Mouse (Mus musculus) hindbrain, embryonic 15.5 days (tissue): ENCODE measurements around the gene Ankrd23. TPM values are rescaled to one million over a fixed set of nuclear protein-coding genes. Genes with fewer than 3 reads are reported as not detected.
"Not testable (repeated sequence)": the region's sequence is repeated elsewhere in the genome, so short reads cannot be mapped to it uniquely, and the experiment has no call there.

Experiments used
- ATAC-seq: fragments of 200-750 bp; cut with Nextera tagmentation; 2 replicates; pipeline ENCODE4 v1.8.0; 2017; ENCODE audit warnings: low read depth, moderate number of reproducible peaks, moderate TSS enrichment; ENCODE audit not compliant: low FRiP score
- H3K27ac ChIP-seq: fragments of 300-500 bp; sonication (generic); replicated peaks from 2 replicates; pipeline ENCODE4 v1.5.1; 2015; ENCODE audit warnings: mild to moderate bottlenecking, inconsistent platforms
- H3K27me3 ChIP-seq: fragments of 300-500 bp; sonication (generic); 2 replicates; pipeline ENCODE4 v1.6.1; 2015; ENCODE audit warnings: control low read depth, inconsistent platforms
- H3K36me3 ChIP-seq: fragments of 300-500 bp; sonication (generic); 2 replicates; pipeline ENCODE4 v1.6.1; 2015; ENCODE audit warnings: control low read depth, inconsistent platforms
- H3K4me1 ChIP-seq: fragments of 300-500 bp; sonication (generic); replicated peaks from 2 replicates; pipeline ENCODE4 v1.6.1; 2015; ENCODE audit warnings: control low read depth, inconsistent platforms
- H3K4me2 ChIP-seq: fragments of 300-500 bp; sonication (generic); 2 replicates; pipeline ENCODE4 v1.6.1; 2015; ENCODE audit warnings: moderate library complexity, mild to moderate bottlenecking, inconsistent platforms
- H3K4me3 ChIP-seq: fragments of 300-500 bp; sonication (generic); 2 replicates; pipeline ENCODE4 v1.5.1; 2015; ENCODE audit warnings: mild to moderate bottlenecking, inconsistent platforms
- H3K9ac ChIP-seq: fragments of 300-500 bp; sonication (generic); 2 replicates; pipeline ENCODE4 v1.6.1; 2015; ENCODE audit warnings: inconsistent platforms
- H3K9me3 ChIP-seq: fragments of 300-500 bp; sonication (generic); 2 replicates; pipeline ENCODE4 v1.6.1; 2016; ENCODE audit warnings: control low read depth, inconsistent platforms
- WGBS: fragments of 180-500 bp; shearing (Covaris S2); methylation state at CpG from one replicate; pipeline ENCODE4 v1.1.7; 2015; 5-methylcytosine and 5-hydroxymethylcytosine counted together
- polyA plus RNA-seq: library from polyadenylated mRNA; unstranded; fragments of >200 nt; fragmentation: Nextera tagmentation; extraction: Ambion mirVana; gene quantifications from 2 replicates; pipeline ENCODE4 v1.2.1, GENCODE M21; 2015

The Ankrd23 gene
- polyA plus RNA-seq, result 18.9 and 19.6 TPM in 2 replicates

GRCm38 (mm10) chr1:36536783-36537182 lies at the start of gene Ankrd23:
Ankrd23 (minus strand) TSS chr1:36536883.
- 97% methylated on average over 9 of the region's 9 CpGs for WGBS

GRCm38 (mm10) chr1:36586288-36586687 lies 49.6 kb upstream of the Ankrd23 start:
- ATAC-seq, result no peak
- no peak overlapping the region for H3K27ac ChIP-seq
- H3K9me3 ChIP-seq, result no peaks in the 10 kb centered on the region
- peaks cover 28% of the 10 kb centered on the region for H3K4me1 ChIP-seq
- H3K36me3 ChIP-seq, result no peaks in the 10 kb centered on the region
- no peak overlapping the region for H3K4me2 ChIP-seq
- 71% methylated on average over 4 of the region's 4 CpGs for WGBS
- no peaks in the 10 kb centered on the region for H3K27me3 ChIP-seq
- H3K4me3 ChIP-seq, result no peak overlapping the region
- H3K9ac ChIP-seq, result no peak overlapping the region

More at GRCm38 (mm10) chr1:36536783-36537182, at the start of gene Ankrd23:
- not testable (repeated sequence) for H3K4me1 ChIP-seq, H3K27me3 ChIP-seq, H3K4me3 ChIP-seq, H3K27ac ChIP-seq, ATAC-seq, H3K9ac ChIP-seq, H3K4me2 ChIP-seq, H3K9me3 ChIP-seq
- peaks cover 12% of the 10 kb centered on the region for H3K36me3 ChIP-seq

- H3K27ac ChIP-seq, result no peak overlapping the region
- no peak overlapping the region for H3K4me3 ChIP-seq
- no peak overlapping the region for H3K9ac ChIP-seq
- no peak overlapping the region for H3K4me2 ChIP-seq
- H3K4me1 ChIP-seq, result peaks cover 23% of the 10 kb centered on the region
- H3K27me3 ChIP-seq, result no peaks in the 10 kb centered on the region
- 88% methylated on average over 8 of the region's 8 CpGs for WGBS
- H3K36me3 ChIP-seq, result no peaks in the 10 kb centered on the region
- no peaks in the 10 kb centered on the region for H3K9me3 ChIP-seq
- ATAC-seq, result no peak
Observed at GRCm38 (mm10) chr1:36583408-36584116, 46.9 kb upstream of the Ankrd23 start.

GRCm38 (mm10) chr1:36582211-36582610 lies 45.5 kb upstream of the Ankrd23 start:
- no peak for ATAC-seq
- no peak overlapping the region for H3K4me3 ChIP-seq
- H3K4me2 ChIP-seq, result no peak overlapping the region
- peaks cover 18% of the 10 kb centered on the region for H3K4me1 ChIP-seq
- H3K27me3 ChIP-seq, result no peaks in the 10 kb centered on the region
- no peaks in the 10 kb centered on the region for H3K9me3 ChIP-seq
- H3K27ac ChIP-seq, result no peak overlapping the region
- 75% methylated on average over 8 of the region's 8 CpGs for WGBS
- no peak overlapping the region for H3K9ac ChIP-seq
- H3K36me3 ChIP-seq, result no peaks in the 10 kb centered on the region

- WGBS, result 44% methylated on average over 5 of the region's 5 CpGs
- Histone ChIP-seq H3K27me3 (no peaks in the 10 kb centered on the region), H3K4me2 (no peak overlapping the region), H3K4me3 (no peak overlapping the region), H3K4me1 (peaks cover 18% of the 10 kb centered on the region), H3K36me3 (no peaks in the 10 kb centered on the region), H3K27ac (peak overlapping the region; percentile 89), H3K9me3 (no peaks in the 10 kb centered on the region), H3K9ac (no peak overlapping the region)
- no peak for ATAC-seq
Observed at GRCm38 (mm10) chr1:36581260-36581659, 44.6 kb upstream of the Ankrd23 start.

- no peaks in the 10 kb centered on the region for H3K9me3 ChIP-seq
- peak overlapping the region; percentile 89 for H3K27ac ChIP-seq
- 3% methylated on average over 17 of the region's 17 CpGs for WGBS
- no peak overlapping the region for H3K4me3 ChIP-seq
- 0 out of 2 replicates have a peak overlapping the region, but pooled peaks have one; percentile 9 for H3K9ac ChIP-seq
- ATAC-seq, result peak; percentile 75
- peaks cover 18% of the 10 kb centered on the region for H3K4me1 ChIP-seq
- H3K36me3 ChIP-seq, result no peaks in the 10 kb centered on the region
- H3K4me2 ChIP-seq, result peak overlapping the region; percentile 39
- no peaks in the 10 kb centered on the region for H3K27me3 ChIP-seq
Observed at GRCm38 (mm10) chr1:36580384-36581207, 43.9 kb upstream of the Ankrd23 start.

- WGBS, result 23% methylated on average over 6 of the region's 6 CpGs
- H3K9me3 ChIP-seq, result no peaks in the 10 kb centered on the region
- H3K4me3 ChIP-seq, result no peak overlapping the region
- ATAC-seq, result peak; percentile 65
- peaks cover 18% of the 10 kb centered on the region for H3K4me1 ChIP-seq
- no peaks in the 10 kb centered on the region for H3K27me3 ChIP-seq
- H3K36me3 ChIP-seq, result no peaks in the 10 kb centered on the region
- peak overlapping the region; percentile 89 for H3K27ac ChIP-seq
- peak overlapping the region; percentile 39 for H3K4me2 ChIP-seq
- 0 out of 2 replicates have a peak overlapping the region, but pooled peaks have one; percentile 9 for H3K9ac ChIP-seq
Observed at GRCm38 (mm10) chr1:36579974-36580383, 43.3 kb upstream of the Ankrd23 start.

GRCm38 (mm10) chr1:36576991-36577675 lies 40.5 kb upstream of the Ankrd23 start:
- peaks cover 27% of the 10 kb centered on the region for H3K4me1 ChIP-seq
- no peak overlapping the region for H3K9ac ChIP-seq
- ATAC-seq, result no peak
- no peak overlapping the region for H3K4me2 ChIP-seq
- H3K9me3 ChIP-seq, result no peaks in the 10 kb centered on the region
- no peak overlapping the region for H3K27ac ChIP-seq
- 72% methylated on average over 6 of the region's 6 CpGs for WGBS
- no peaks in the 10 kb centered on the region for H3K36me3 ChIP-seq
- no peaks in the 10 kb centered on the region for H3K27me3 ChIP-seq
- no peak overlapping the region for H3K4me3 ChIP-seq

GRCm38 (mm10) chr1:36575347-36575746 lies 38.7 kb upstream of the Ankrd23 start:
- no peak overlapping the region for H3K4me3 ChIP-seq
- H3K27ac ChIP-seq, result no peak overlapping the region
- no peak overlapping the region for H3K4me2 ChIP-seq
- H3K27me3 ChIP-seq, result no peaks in the 10 kb centered on the region
- no peaks in the 10 kb centered on the region for H3K36me3 ChIP-seq
- ATAC-seq, result no peak
- 70% methylated on average over 6 of the region's 6 CpGs for WGBS
- no peaks in the 10 kb centered on the region for H3K9me3 ChIP-seq
- H3K9ac ChIP-seq, result no peak overlapping the region
- peaks cover 16% of the 10 kb centered on the region for H3K4me1 ChIP-seq

GRCm38 (mm10) chr1:36574196-36574955 lies 37.7 kb upstream of the Ankrd23 start:
- H3K27me3 ChIP-seq, result no peaks in the 10 kb centered on the region
- no peak for ATAC-seq
- no peak overlapping the region for H3K27ac ChIP-seq
- WGBS, result 72% methylated on average over 5 of the region's 5 CpGs
- no peaks in the 10 kb centered on the region for H3K36me3 ChIP-seq
- H3K4me2 ChIP-seq, result no peak overlapping the region
- no peak overlapping the region for H3K9ac ChIP-seq
- H3K4me3 ChIP-seq, result no peak overlapping the region
- no peaks in the 10 kb centered on the region for H3K9me3 ChIP-seq
- peaks cover 9% of the 10 kb centered on the region for H3K4me1 ChIP-seq

GRCm38 (mm10) chr1:36573524-36573923 lies 36.8 kb upstream of the Ankrd23 start:
- H3K9me3 ChIP-seq, result no peaks in the 10 kb centered on the region
- WGBS, result 88% methylated on average over 8 of the region's 8 CpGs
- no peak overlapping the region for H3K4me3 ChIP-seq
- no peak overlapping the region for H3K9ac ChIP-seq
- H3K27ac ChIP-seq, result no peak overlapping the region
- no peak for ATAC-seq
- H3K4me1 ChIP-seq, result peaks cover 10% of the 10 kb centered on the region
- no peaks in the 10 kb centered on the region for H3K36me3 ChIP-seq
- H3K27me3 ChIP-seq, result no peaks in the 10 kb centered on the region
- H3K4me2 ChIP-seq, result no peak overlapping the region
